Mouse (Mus musculus): Measurements from ENCODE around the gene Ap1s1.

DNA sequence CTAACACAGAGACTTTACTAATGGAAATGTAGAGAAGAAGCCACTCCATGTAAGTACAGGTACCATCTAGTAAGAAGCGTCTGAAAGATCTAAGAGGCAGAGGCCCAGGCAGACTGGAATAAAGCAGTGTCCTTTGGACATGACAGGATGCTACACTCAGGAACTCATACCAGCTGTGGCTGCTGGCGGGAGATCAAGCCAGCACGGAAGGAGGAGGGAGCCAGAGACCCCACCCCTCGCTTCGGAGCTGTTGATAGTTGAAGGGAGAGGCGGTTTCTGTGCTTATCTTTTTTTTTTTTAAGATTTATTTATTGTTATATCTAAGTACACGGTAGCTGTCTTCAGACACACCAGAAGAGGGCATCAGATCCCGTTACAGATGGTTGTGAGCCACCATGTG is 38.7 kb downstream of the Ap1s1 start:
- no peak for TF ChIP-seq CTCF (IDR thresholded peaks at IDR 0.05)
- no peak for TF ChIP-seq EP300 (IDR thresholded peaks at IDR 0.05)

Data from lung, postnatal 0 days (tissue).